Mouse (Mus musculus): ENCODE data around the gene Dynlt1b. TPM values are rescaled to one million over a fixed set of nuclear protein-coding genes. Genes with fewer than 3 reads are reported as not detected.
"Not testable (repeated sequence)": the region's sequence is repeated elsewhere in the genome, so short reads cannot be mapped to it uniquely, and the experiment has no call there.

Dynlt1b gene
- polyA plus RNA-seq, 1 experiment from 2014 or later: 1,046 TPM

DNA sequence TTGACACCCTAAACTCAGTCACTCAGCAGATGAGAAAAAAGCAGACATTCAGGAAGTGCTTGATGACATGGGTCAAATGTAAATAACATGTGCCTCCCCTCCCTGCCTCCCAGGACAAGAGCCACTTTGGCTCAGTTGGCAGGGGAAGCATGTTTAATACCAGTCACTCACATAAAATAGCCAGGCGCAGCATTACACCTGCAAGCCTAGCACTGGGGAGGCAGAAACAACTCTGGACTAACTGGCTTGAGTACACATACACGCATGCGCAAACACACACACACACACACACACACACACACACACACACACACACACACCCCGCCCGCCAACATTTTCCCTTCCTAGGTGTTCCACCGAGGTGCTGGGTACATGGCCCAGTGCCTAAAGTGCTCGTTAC lies 40.8 kb downstream of the Dynlt1b start:
- not testable (repeated sequence) for H3K4me2 ChIP-seq (ENCODE audit: low read length); H3K27me3 ChIP-seq (replicated peaks; ENCODE audit: control insufficient read depth, insufficient read depth, low read length); H3K4me3 ChIP-seq (ENCODE audit: low read length); H3K4me1 ChIP-seq (ENCODE audit: control insufficient read depth, insufficient read depth, low read depth, low read length); H3K36me3 ChIP-seq (ENCODE audit: control insufficient read depth, insufficient read depth, low read length); H3K9ac ChIP-seq (ENCODE audit: low read depth, low read length); H3K9me3 ChIP-seq (ENCODE audit: control insufficient read depth, low read length); H3K27ac ChIP-seq (ENCODE audit: low read depth, low read length); ATAC-seq
- WGBS: 96% methylated on average over 3 of the region's 7 CpGs

GRCm38 (mm10) chr17:6475270-6475669 lies 45.4 kb downstream of the Dynlt1b start:
- H3K27me3 ChIP-seq (replicated peaks; ENCODE audit: control insufficient read depth, insufficient read depth, low read length); H3K27ac ChIP-seq (ENCODE audit: low read depth, low read length); H3K4me3 ChIP-seq (ENCODE audit: low read length); H3K36me3 ChIP-seq (ENCODE audit: control insufficient read depth, insufficient read depth, low read length); H3K4me1 ChIP-seq (ENCODE audit: control insufficient read depth, insufficient read depth, low read depth, low read length); H3K4me2 ChIP-seq (ENCODE audit: low read length); H3K9ac ChIP-seq (ENCODE audit: low read depth, low read length); ATAC-seq; H3K9me3 ChIP-seq (ENCODE audit: control insufficient read depth, low read length): not testable (repeated sequence)
- WGBS: 92% methylated on average over 6 of the region's 6 CpGs

GRCm38 (mm10) chr17:6475913-6476312 lies 46.0 kb downstream of the Dynlt1b start:
- not testable (repeated sequence) for H3K4me1 ChIP-seq (ENCODE audit: control insufficient read depth, insufficient read depth, low read depth, low read length); H3K27ac ChIP-seq (ENCODE audit: low read depth, low read length); H3K36me3 ChIP-seq (ENCODE audit: control insufficient read depth, insufficient read depth, low read length); H3K9me3 ChIP-seq (ENCODE audit: control insufficient read depth, low read length); H3K9ac ChIP-seq (ENCODE audit: low read depth, low read length); H3K27me3 ChIP-seq (replicated peaks; ENCODE audit: control insufficient read depth, insufficient read depth, low read length); ATAC-seq
- Histone ChIP-seq H3K4me3 (ENCODE audit: low read length) (peak overlapping the region; percentile 69), H3K4me2 (ENCODE audit: low read length) (peak overlapping the region; percentile 59)
- WGBS: 57% methylated on average over 7 of the region's 7 CpGs

DNA sequence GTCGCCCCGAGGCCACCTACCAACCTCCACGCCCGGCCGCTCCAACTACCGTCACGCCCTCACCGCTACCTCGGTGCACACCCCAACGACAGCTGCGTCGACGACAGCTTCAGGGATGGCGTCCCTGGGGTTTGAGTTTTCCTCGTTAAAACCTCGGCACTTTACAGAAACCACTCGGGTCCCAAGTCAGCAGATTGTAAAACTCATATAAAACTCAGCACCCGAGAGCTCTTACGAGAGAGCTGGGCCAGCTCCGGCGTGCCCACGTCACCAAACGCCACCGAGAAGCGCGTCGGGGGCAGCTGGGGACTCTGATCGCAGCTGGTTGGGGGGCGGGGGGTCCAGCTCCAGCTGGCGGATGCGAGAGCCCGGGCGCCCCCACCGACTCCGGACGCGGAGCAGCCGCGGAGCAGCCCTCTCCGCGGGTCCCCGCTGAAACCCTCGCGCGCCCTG lies 46.6 kb downstream of the Dynlt1b start:
- H3K27ac ChIP-seq (ENCODE audit: low read depth, low read length): peak overlapping the region; percentile 82
- not testable (repeated sequence) for H3K27me3 ChIP-seq (replicated peaks; ENCODE audit: control insufficient read depth, insufficient read depth, low read length); H3K4me1 ChIP-seq (ENCODE audit: control insufficient read depth, insufficient read depth, low read depth, low read length); H3K36me3 ChIP-seq (ENCODE audit: control insufficient read depth, insufficient read depth, low read length); H3K9me3 ChIP-seq (ENCODE audit: control insufficient read depth, low read length)
- peak overlapping the region; percentile 89 for H3K9ac ChIP-seq (ENCODE audit: low read depth, low read length)
- under 1% methylated on average over 43 of the region's 45 CpGs for WGBS
- H3K4me2 ChIP-seq (ENCODE audit: low read length): peak overlapping the region; percentile 59
- peak; percentile 71 for ATAC-seq
- peak overlapping the region; percentile 69 for H3K4me3 ChIP-seq (ENCODE audit: low read length)

DNA sequence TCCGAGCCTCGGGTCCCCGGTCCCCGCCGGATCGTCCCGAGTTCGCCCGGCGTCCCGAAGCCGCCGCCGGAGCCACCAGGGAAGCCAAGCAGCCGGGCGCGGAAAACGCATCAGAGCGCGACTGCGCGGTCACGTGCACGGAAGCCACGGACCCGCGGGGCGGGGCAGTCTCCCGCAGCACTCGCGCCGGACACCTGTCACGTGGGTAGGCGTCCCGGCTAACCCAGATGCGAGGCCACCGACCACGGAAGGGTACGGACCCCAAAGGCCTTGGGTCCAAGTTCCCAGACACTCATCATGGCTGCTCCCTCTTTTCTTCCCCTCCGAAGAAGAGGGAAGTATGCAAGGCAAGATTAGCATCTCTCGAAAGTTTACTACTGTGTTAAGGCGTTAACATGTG lies 47.1 kb downstream of the Dynlt1b start:
- H3K27ac ChIP-seq (ENCODE audit: low read depth, low read length): peak overlapping the region; percentile 82
- under 1% methylated on average over 28 of the region's 42 CpGs for WGBS
- peak overlapping the region; percentile 89 for H3K9ac ChIP-seq (ENCODE audit: low read depth, low read length)
- peak overlapping the region; percentile 69 for H3K4me3 ChIP-seq (ENCODE audit: low read length)
- H3K4me1 ChIP-seq (ENCODE audit: control insufficient read depth, insufficient read depth, low read depth, low read length); H3K9me3 ChIP-seq (ENCODE audit: control insufficient read depth, low read length); H3K27me3 ChIP-seq (replicated peaks; ENCODE audit: control insufficient read depth, insufficient read depth, low read length); H3K36me3 ChIP-seq (ENCODE audit: control insufficient read depth, insufficient read depth, low read length): not testable (repeated sequence)
- H3K4me2 ChIP-seq (ENCODE audit: low read length): peak overlapping the region; percentile 59
- peak; percentile 79 for ATAC-seq

GRCm38 (mm10) chr17:6480855-6481589 lies 51.1 kb downstream of the Dynlt1b start:
- WGBS: 28% methylated on average over 4 of the region's 7 CpGs
- H3K4me2 ChIP-seq (ENCODE audit: low read length); H3K4me1 ChIP-seq (ENCODE audit: control insufficient read depth, insufficient read depth, low read depth, low read length); ATAC-seq; H3K9ac ChIP-seq (ENCODE audit: low read depth, low read length); H3K27ac ChIP-seq (ENCODE audit: low read depth, low read length); H3K27me3 ChIP-seq (replicated peaks; ENCODE audit: control insufficient read depth, insufficient read depth, low read length); H3K4me3 ChIP-seq (ENCODE audit: low read length); H3K36me3 ChIP-seq (ENCODE audit: control insufficient read depth, insufficient read depth, low read length); H3K9me3 ChIP-seq (ENCODE audit: control insufficient read depth, low read length): not testable (repeated sequence)

GRCm38 (mm10) chr17:6481590-6481963 lies 51.7 kb downstream of the Dynlt1b start:
- H3K4me3 ChIP-seq (ENCODE audit: low read length); H3K27me3 ChIP-seq (replicated peaks; ENCODE audit: control insufficient read depth, insufficient read depth, low read length); ATAC-seq; H3K4me1 ChIP-seq (ENCODE audit: control insufficient read depth, insufficient read depth, low read depth, low read length); H3K9ac ChIP-seq (ENCODE audit: low read depth, low read length); H3K9me3 ChIP-seq (ENCODE audit: control insufficient read depth, low read length); H3K27ac ChIP-seq (ENCODE audit: low read depth, low read length); H3K4me2 ChIP-seq (ENCODE audit: low read length); H3K36me3 ChIP-seq (ENCODE audit: control insufficient read depth, insufficient read depth, low read length): not testable (repeated sequence)
- 79% methylated on average over 12 of the region's 12 CpGs for WGBS

DNA sequence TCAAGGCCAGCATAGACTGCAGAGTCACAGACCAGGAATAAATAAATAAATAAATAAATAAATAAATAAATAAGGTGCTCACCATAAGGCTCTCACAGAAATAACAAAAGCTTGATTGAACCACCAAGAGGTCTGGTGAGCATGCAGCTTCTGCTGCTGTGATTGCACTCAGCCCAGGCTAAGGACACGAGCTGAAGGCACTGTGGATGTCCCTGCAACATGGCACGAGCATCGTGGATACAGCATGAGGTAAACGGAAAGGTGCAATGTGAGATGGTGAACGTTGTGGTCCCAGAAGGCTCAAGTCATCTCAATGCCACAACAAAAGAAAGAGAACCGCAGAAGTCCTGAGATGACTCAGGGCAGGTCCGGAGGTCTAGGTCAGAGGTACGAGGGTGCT lies 52.3 kb downstream of the Dynlt1b start:
- WGBS: 83% methylated on average over 6 of the region's 8 CpGs
- not testable (repeated sequence) for H3K27ac ChIP-seq (ENCODE audit: low read depth, low read length); H3K4me2 ChIP-seq (ENCODE audit: low read length); H3K9ac ChIP-seq (ENCODE audit: low read depth, low read length); H3K27me3 ChIP-seq (replicated peaks; ENCODE audit: control insufficient read depth, insufficient read depth, low read length); H3K36me3 ChIP-seq (ENCODE audit: control insufficient read depth, insufficient read depth, low read length); ATAC-seq; H3K9me3 ChIP-seq (ENCODE audit: control insufficient read depth, low read length); H3K4me3 ChIP-seq (ENCODE audit: low read length); H3K4me1 ChIP-seq (ENCODE audit: control insufficient read depth, insufficient read depth, low read depth, low read length)
